Mouse (Mus musculus) cerebellum, adult 8-10 months (tissue): ENCODE data around the gene Gm21977.
"Not testable (repeated sequence)": the region's sequence is repeated elsewhere in the genome, so short reads cannot be mapped to it uniquely, and the experiment has no call there.

Experiments
- DNase-seq: peaks from one replicate; pipeline ENCODE4 v3.0.0; 2022

The Gm21977 gene

DNA sequence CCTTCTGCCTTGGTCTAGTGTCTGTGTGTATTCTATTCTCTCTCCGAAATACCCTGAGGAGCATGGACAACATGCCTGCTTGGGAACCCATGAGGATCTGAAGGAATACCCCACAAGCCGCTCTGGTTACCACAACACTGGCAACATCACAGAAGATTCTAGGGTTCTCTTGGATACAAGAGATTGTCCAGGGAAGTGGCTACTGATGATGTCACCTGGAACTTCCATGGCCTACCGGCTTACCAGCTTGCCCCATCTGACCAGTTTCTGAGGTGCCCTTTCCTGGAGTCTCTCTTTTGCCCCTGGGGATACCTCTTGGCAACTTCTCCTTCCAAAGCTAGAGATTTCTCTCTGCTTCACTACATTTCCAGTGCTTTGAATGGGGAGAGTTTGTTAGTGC, at the start of gene Gm21977:
Gm21977 (minus strand) TSS at position 101 of the 400 bp plus-strand sequence.
- not testable (repeated sequence) for DNase-seq
